ENCODE assay signal across 7 mouse cellular contexts in genomic region chr8:94178857-94179712, GRCm38 (mm10). TPM values are rescaled to one million over a fixed set of nuclear protein-coding genes. Genes with fewer than 3 reads are reported as not detected.
DNase-seq lines count a peak whose midpoint lies in the region; ATAC-seq and TF ChIP-seq lines count a peak whose summit lies in the region.

Gene Mt1 (plus strand): TSS chr8:94179082.

- WGBS in hindbrain, postnatal 0 days: under 1% methylated on average over 50 of the region's 50 CpGs
- under 1% methylated on average over 50 of the region's 50 CpGs for WGBS in macrophage (ENCODE audit: missing documents)

- H3K79me2 ChIP-seq in macrophage (ENCODE audit: inconsistent target): peaks cover 13% of the 10 kb centered on the region

- peak; percentile 97 for DNase-seq in adrenal gland, adult 2 months
- DNase-seq in gastrocnemius, adult 8-10 months (ENCODE audit: low spot score in 2 of 2): peak; percentile 87 to 88
- DNase-seq in hindbrain, postnatal 0 days (ENCODE audit: low spot score): peak; percentile 94
- DNase-seq in left cerebral cortex, adult 2 months (ENCODE audit: extremely low spot score in 1 of 2, low spot score in 2 of 2): peak; percentile 88
- DNase-seq in right cerebral cortex, adult 2 months (ENCODE audit: low spot score in 2 of 2): peak; percentile 85

- H3K27ac ChIP-seq in cortical plate, adult 2 months (ENCODE audit: insufficient read depth, low read length): peak within 1 kb of the TSS; percentile 17
- H3K27ac ChIP-seq in hindbrain, postnatal 0 days: peak within 1 kb of the TSS; percentile 72
- peak within 1 kb of the TSS; percentile 95 for H3K27ac ChIP-seq in left cerebral cortex, adult 2 months
- H3K27ac ChIP-seq in macrophage: peak within 1 kb of the TSS; percentile 98

- peak within 1 kb of the TSS; percentile 86 for H3K4me2 ChIP-seq in hindbrain, postnatal 0 days (ENCODE audit: low read depth, low read length)

- H3K27me3 ChIP-seq in hindbrain, postnatal 0 days (ENCODE audit: insufficient read depth, low read length): peaks cover 19% of the 10 kb centered on the region

- no peaks in the 10 kb centered on the region for H3K36me3 ChIP-seq in hindbrain, postnatal 0 days (ENCODE audit: insufficient read depth, low read length)
- H3K36me3 ChIP-seq in macrophage (ENCODE audit: inconsistent target): no peaks in the 10 kb centered on the region

- peak; percentile 94 for ATAC-seq in hindbrain, postnatal 0 days

- peak within 1 kb of the TSS; percentile 68 for H3K4me3 ChIP-seq in cortical plate, adult 2 months (ENCODE audit: insufficient read depth, low read length)
- H3K4me3 ChIP-seq in hindbrain, postnatal 0 days (ENCODE audit: low read length): peak within 1 kb of the TSS; percentile 49
- peak within 1 kb of the TSS; percentile 62 for H3K4me3 ChIP-seq in left cerebral cortex, adult 2 months
- peak within 1 kb of the TSS; percentile 95 for H3K4me3 ChIP-seq in macrophage (ENCODE audit: inconsistent target)

- TF ChIP-seq CTCF in cortical plate, adult 2 months (IDR thresholded peaks at IDR 0.05; ENCODE audit: extremely low read depth, insufficient read depth, low read length): no peak
- TF ChIP-seq CTCF in hindbrain, postnatal 0 days (IDR thresholded peaks at IDR 0.05; ENCODE audit: low read depth): no peak
- TF ChIP-seq CTCF in left cerebral cortex, adult 2 months (IDR thresholded peaks at IDR 0.05): no peak

- intact Hi-C loops in left cerebral cortex, adult 2 months (cut with DNase I): no loop called here

- peak; percentile 99 for TF ChIP-seq POLR2A in cortical plate, adult 2 months (IDR thresholded peaks at IDR 0.05; ENCODE audit: extremely low read depth, insufficient read depth, low read length)

- H3K9me3 ChIP-seq in hindbrain, postnatal 0 days (ENCODE audit: low read length): no peaks in the 10 kb centered on the region

- no peaks in the 10 kb centered on the region; the same call in 1 of the 2 replicates for H3K4me1 ChIP-seq in cortical plate, adult 2 months (ENCODE audit: control insufficient read depth, insufficient read depth, low read length)
- H3K4me1 ChIP-seq in hindbrain, postnatal 0 days (ENCODE audit: insufficient read depth, low read length): peaks cover 5% of the 10 kb centered on the region; the same call in 1 of the 2 replicates

- H3K9ac ChIP-seq in hindbrain, postnatal 0 days (replicated peaks; ENCODE audit: low read length): peak within 1 kb of the TSS; percentile 61

RNA-seq across cellular contexts. Expression of gene Mt1, which starts in this region (rescaled TPM):
- total RNA-seq in adrenal gland, adult 2 months (2021): 100 to 1,000 TPM; 282 to 394 TPM
- polyA plus RNA-seq in adrenal gland, adult 2 months (2012; rRNA removed): 895 and 922 TPM in 2 replicates
- polyA plus RNA-seq in cortical plate, adult 2 months (2012; rRNA removed): 1,137 and 1,412 TPM in 2 replicates
- total RNA-seq in gastrocnemius, adult 8-10 months (2022): 10 to 100 TPM; 11.7 to 74.5 (median 17.7) TPM
- 648 and 1,037 TPM in 2 replicates for total RNA-seq in hindbrain, postnatal 0 days (2014; rRNA removed)
- 742 and 847 TPM in 2 replicates for polyA plus RNA-seq in hindbrain, postnatal 0 days (2015; fragmentation: Nextera tagmentation; extraction: Ambion mirVana)
- total RNA-seq in left cerebral cortex, adult 2 months (2021): 100 to 1,000 TPM; 490 to 507 TPM
- total RNA-seq in macrophage (2018; cell fraction: chromatin; rRNA removed): 100 to 1,000 TPM in 6 of 26 experiments, 10 to 100 TPM in 14, 1 to 10 TPM in 6; 6.3 to 198 (median 42.8) TPM
- 100 to 1,000 TPM in 18 of 26 experiments, 10 to 100 TPM in 8; 53.4 to 670 (median 263) TPM for total RNA-seq in macrophage (2018; cell fraction: cytosol; rRNA removed)
- total RNA-seq in macrophage (2018; cell fraction: nucleus; rRNA removed): 100 to 1,000 TPM in 12 of 26 experiments, 10 to 100 TPM in 14; 11.4 to 354 (median 57.9) TPM
- 337 to 418 TPM (median 412 TPM) in 3 replicates for polyA plus RNA-seq in macrophage (2018)

Comparison
In these comparisons a context has a peak if more than half of its experiments do, and no peak if none do; other contexts are left out.
1. Peak in every context shown above with its lines: DNase-seq, ATAC-seq, H3K4me3 ChIP-seq and H3K27ac ChIP-seq.
2. H3K27ac ChIP-seq: peak in every context shown above with its lines; median percentile 98 in macrophage; 95 in left cerebral cortex, adult 2 months; 72 in hindbrain, postnatal 0 days; 17 in cortical plate, adult 2 months.